Mouse (Mus musculus) left cerebral cortex, adult 2 months (tissue): ENCODE results near the gene Ces2g. TPM values are rescaled to one million over a fixed set of nuclear protein-coding genes. Genes with fewer than 3 reads are reported as not detected.

Source experiments
- DNase-seq, 2 experiments: peaks; one replicate each; pipeline ENCODE4 v3.0.0; 2021 to 2022; ENCODE audit warnings: low spot score in 2 of 2, mixed read lengths in 1 of 2; ENCODE audit errors: extremely low spot score in 1 of 2
- H3K27ac ChIP-seq: fragments of 200-600 bp; 2 replicates; pipeline ENCODE4 v1.8.1; 2022
- H3K4me3 ChIP-seq: fragments of 200-600 bp; 2 replicates; pipeline ENCODE4 v1.8.1; 2022
- CTCF ChIP-seq: fragments of 200-600 bp; IDR thresholded peaks from 2 replicates; pipeline ENCODE4 v1.8.1; 2022; ENCODE audit warnings: antibody characterized with exemption, mild to moderate bottlenecking, moderate library complexity
- intact Hi-C: fragments of 180-260 bp; cut with DNase I; formaldehyde crosslinking; loops from one replicate; pipeline ENCODE4 v1.15.1; 2025
- total RNA-seq, 2 experiments: library from RNA; stranded (reverse); gene quantifications; 2 replicates each; pipeline ENCODE4 v1.2.3; 2021

The Ces2g gene
- total RNA-seq, 2 experiments from 2014 or later = 0.34 TPM; not detected in 1

- intact Hi-C loops = no loop called here
- no peak for TF ChIP-seq CTCF
- no peak within 1 kb of the TSS for H3K4me3 ChIP-seq
These were observed 39.1 kb downstream of the Ces2g start, which contains the start of gene Ces2h for GRCm38 (mm10) chr8:105000586-105000985. Gene Ces2h, plus strand, starts transcription at chr8:105000853.

GRCm38 (mm10) chr8:105010000-105010399 lies 48.5 kb downstream of the Ces2g start:
- TF ChIP-seq CTCF = no peak
- H3K27ac ChIP-seq = no peak overlapping the region
- intact Hi-C loops = no loop called here
- H3K4me3 ChIP-seq = no peak overlapping the region
- DNase-seq = no peak

More at GRCm38 (mm10) chr8:105000586-105000985, 39.1 kb downstream of the Ces2g start, which contains the start of gene Ces2h:
- no peak for DNase-seq
- H3K27ac ChIP-seq = no peak within 1 kb of the TSS

GRCm38 (mm10) chr8:105011136-105011535 lies 49.6 kb downstream of the Ces2g start:
- intact Hi-C loops = no loop called here
- no peak for TF ChIP-seq CTCF
- no peak for DNase-seq
- Histone ChIP-seq H3K4me3 (no peak overlapping the region), H3K27ac (no peak overlapping the region)

GRCm38 (mm10) chr8:105014391-105014790 lies 52.9 kb downstream of the Ces2g start:
- no peak for DNase-seq
- Histone ChIP-seq H3K4me3 (no peak overlapping the region), H3K27ac (no peak overlapping the region)
- intact Hi-C loops = no loop called here
- TF ChIP-seq CTCF = no peak

Other genes with a start within 250 kb of the Ces2g start
- not detected for gene Ces2a, start 227.7 kb upstream of the Ces2g start, total RNA-seq
- gene Ces2b, start 130.1 kb upstream of the Ces2g start, total RNA-seq = under 1 TPM in 1 of 2 experiments, not detected in 1; 0.18 TPM
- gene Ces2c, start 114.7 kb upstream of the Ces2g start, total RNA-seq = not detected
- gene Ces2e, start 35.5 kb upstream of the Ces2g start, total RNA-seq = not detected
- not detected for gene Ces2f, start 14.4 kb upstream of the Ces2g start, total RNA-seq
- not detected for gene Ces2h, start 39.1 kb downstream of the Ces2g start, total RNA-seq
- gene Ces3a, start 86.9 kb downstream of the Ces2g start, total RNA-seq = not detected
- gene Ces3b, start 122.0 kb downstream of the Ces2g start, total RNA-seq = not detected
- gene Ces4a, start 170.1 kb downstream of the Ces2g start, total RNA-seq = not detected
- 10 to 100 TPM; 20.7 to 22.3 TPM for gene Cbfb, start 209.0 kb downstream of the Ces2g start, total RNA-seq